Mouse (Mus musculus): ENCODE data around the gene Lrp4. TPM values are rescaled to one million over a fixed set of nuclear protein-coding genes. Genes with fewer than 3 reads are reported as not detected.

Lrp4 gene
- polyA plus RNA-seq, 1 experiment, result 4.5 TPM

GRCm38 (mm10) chr2:91455826-91456225 is 1.5 kb upstream of the Lrp4 start:
- Histone ChIP-seq H3K4me1 (ENCODE audit: control insufficient read depth, insufficient read depth, low read length) (no peaks in the 10 kb centered on the region; the same call in 1 of the 2 replicates), H3K4me3 (replicated peaks; ENCODE audit: control insufficient read depth, low read depth, low read length) (no peak overlapping the region), H3K27ac (ENCODE audit: control insufficient read depth, insufficient read depth, low read depth, low read length, poor library complexity) (no peak overlapping the region)
- WGBS, result 4% methylated on average over 4 of the region's 4 CpGs
- TF ChIP-seq POLR2A (IDR thresholded peaks at IDR 0.05; ENCODE audit: borderline replicate concordance, control insufficient read depth, low read depth, low read length) (no peak), CTCF (IDR thresholded peaks at IDR 0.05; ENCODE audit: control insufficient read depth, insufficient read depth, low read length) (no peak)

- TF ChIP-seq CTCF (IDR thresholded peaks at IDR 0.05; ENCODE audit: control insufficient read depth, insufficient read depth, low read length) (no peak), POLR2A (IDR thresholded peaks at IDR 0.05; ENCODE audit: borderline replicate concordance, control insufficient read depth, low read depth, low read length) (no peak)
- Histone ChIP-seq H3K4me1 (ENCODE audit: control insufficient read depth, insufficient read depth, low read length) (no peaks in the 10 kb centered on the region; the same call in 1 of the 2 replicates), H3K4me3 (replicated peaks; ENCODE audit: control insufficient read depth, low read depth, low read length) (no peak overlapping the region), H3K27ac (ENCODE audit: control insufficient read depth, insufficient read depth, low read depth, low read length, poor library complexity) (no peak overlapping the region)
- 42% methylated on average over 9 of the region's 9 CpGs for WGBS
Observed at GRCm38 (mm10) chr2:91456491-91457100, 715 bp upstream of the Lrp4 start.

DNA sequence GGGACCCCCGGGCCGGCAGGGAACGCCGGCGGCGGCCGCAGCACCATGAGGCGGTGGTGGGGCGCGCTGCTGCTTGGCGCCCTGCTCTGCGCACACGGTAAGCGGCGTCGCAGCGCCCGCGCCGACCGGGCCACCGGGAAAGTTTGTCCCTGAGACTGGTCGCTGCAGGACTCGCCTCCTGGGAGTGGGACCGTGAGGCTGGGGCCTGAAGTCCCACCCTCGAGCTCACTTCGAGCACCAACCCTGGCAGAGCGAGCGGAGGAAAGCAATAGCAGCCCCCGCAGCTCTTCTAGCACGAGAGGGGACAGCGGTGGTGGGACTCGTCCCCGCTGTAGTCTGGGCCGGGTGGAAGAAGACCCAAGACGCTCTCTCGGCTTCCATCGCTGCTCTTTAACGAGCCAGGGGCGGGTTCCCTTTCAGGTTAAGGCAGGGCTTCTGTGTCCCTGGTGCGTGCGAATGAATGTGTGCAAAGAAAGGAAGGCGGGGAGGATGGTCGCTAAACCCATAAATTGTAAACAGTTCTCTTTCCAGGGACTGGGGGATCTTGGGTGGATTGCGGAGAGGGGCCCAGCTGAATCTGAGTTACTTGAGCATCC is 443 bp downstream of the Lrp4 start:
- TF ChIP-seq CTCF (IDR thresholded peaks at IDR 0.05; ENCODE audit: control insufficient read depth, insufficient read depth, low read length), result no peak
- TF ChIP-seq POLR2A (IDR thresholded peaks at IDR 0.05; ENCODE audit: borderline replicate concordance, control insufficient read depth, low read depth, low read length), result no peak
- WGBS, result under 1% methylated on average over 45 of the region's 45 CpGs
- Histone ChIP-seq H3K4me3 (replicated peaks; ENCODE audit: control insufficient read depth, low read depth, low read length) (peak overlapping the region; percentile 35), H3K27ac (ENCODE audit: control insufficient read depth, insufficient read depth, low read depth, low read length, poor library complexity) (0 out of 2 replicates have a peak overlapping the region, but pooled peaks have one; percentile 10), H3K4me1 (ENCODE audit: control insufficient read depth, insufficient read depth, low read length) (no peaks in the 10 kb centered on the region; the same call in 1 of the 2 replicates)

GRCm38 (mm10) chr2:91458252-91458672 is 951 bp downstream of the Lrp4 start:
- no peak for TF ChIP-seq CTCF (IDR thresholded peaks at IDR 0.05; ENCODE audit: control insufficient read depth, insufficient read depth, low read length)
- TF ChIP-seq POLR2A (IDR thresholded peaks at IDR 0.05; ENCODE audit: borderline replicate concordance, control insufficient read depth, low read depth, low read length), result no peak
- Histone ChIP-seq H3K27ac (ENCODE audit: control insufficient read depth, insufficient read depth, low read depth, low read length, poor library complexity) (no peak overlapping the region), H3K4me1 (ENCODE audit: control insufficient read depth, insufficient read depth, low read length) (no peaks in the 10 kb centered on the region; the same call in 1 of the 2 replicates), H3K4me3 (replicated peaks; ENCODE audit: control insufficient read depth, low read depth, low read length) (no peak overlapping the region)
- WGBS, result under 1% methylated on average over 21 of the region's 21 CpGs

DNA sequence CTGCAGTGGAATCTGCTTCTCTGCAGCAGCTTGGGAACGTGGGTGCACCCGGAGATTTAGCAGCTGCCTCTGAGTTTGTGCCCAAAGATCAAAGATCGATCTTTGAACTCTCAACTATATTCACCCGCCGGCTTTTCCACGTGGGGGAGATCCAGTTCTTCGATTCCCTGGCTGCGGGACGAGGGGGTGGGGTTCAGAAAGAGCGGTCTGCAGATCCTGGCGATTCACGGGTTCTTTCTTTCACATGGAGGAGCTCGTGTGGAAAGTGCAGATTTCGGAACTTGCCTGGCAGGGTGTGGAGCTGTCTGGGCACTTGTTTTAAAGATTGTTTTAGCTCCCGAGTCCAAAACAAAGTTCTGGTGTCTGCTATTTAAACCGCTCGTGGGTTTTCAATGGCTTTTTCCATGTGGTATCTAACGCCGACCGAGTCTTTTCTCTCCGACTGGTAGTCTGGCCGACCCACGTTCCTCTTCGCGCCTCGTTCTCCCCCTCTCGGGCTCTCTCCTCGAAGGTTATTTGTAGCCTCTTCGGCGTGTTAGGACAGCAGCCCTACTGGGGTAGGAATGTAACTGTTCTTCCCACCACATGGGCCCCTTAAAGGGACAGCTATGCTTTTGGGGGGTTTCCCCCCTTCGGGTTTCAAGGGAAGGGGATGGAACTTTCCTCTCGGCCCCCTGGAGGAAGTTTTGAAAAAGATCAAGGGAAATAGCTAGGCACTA is 1.5 kb downstream of the Lrp4 start:
- TF ChIP-seq CTCF (IDR thresholded peaks at IDR 0.05; ENCODE audit: control insufficient read depth, insufficient read depth, low read length) (no peak), POLR2A (IDR thresholded peaks at IDR 0.05; ENCODE audit: borderline replicate concordance, control insufficient read depth, low read depth, low read length) (no peak)
- Histone ChIP-seq H3K4me1 (ENCODE audit: control insufficient read depth, insufficient read depth, low read length) (no peaks in the 10 kb centered on the region; the same call in 1 of the 2 replicates), H3K27ac (ENCODE audit: control insufficient read depth, insufficient read depth, low read depth, low read length, poor library complexity) (no peak overlapping the region; the same call in 1 of the 2 replicates), H3K4me3 (replicated peaks; ENCODE audit: control insufficient read depth, low read depth, low read length) (no peak overlapping the region)
- WGBS, result under 1% methylated on average over 32 of the region's 32 CpGs

DNA sequence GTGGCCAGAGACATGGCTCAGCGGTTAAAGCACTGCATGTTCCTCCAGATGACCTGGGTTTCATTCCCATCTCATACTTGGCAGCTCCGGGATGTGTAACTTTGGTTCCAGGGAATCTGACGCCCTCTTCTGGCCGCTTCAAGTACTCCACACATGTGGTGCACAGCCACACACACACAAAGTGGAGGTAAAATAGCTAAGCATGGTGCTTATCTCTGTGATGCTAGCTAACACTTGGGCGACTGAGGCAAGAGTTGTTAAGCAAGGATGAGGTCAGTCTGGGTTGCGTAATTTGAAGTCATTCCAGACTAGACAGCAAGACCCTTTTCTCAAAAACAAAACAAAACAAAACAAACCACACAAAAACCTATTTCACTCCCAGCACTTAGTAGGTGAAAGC is 2.8 kb downstream of the Lrp4 start:
- WGBS, result 72% methylated on average over 6 of the region's 6 CpGs
- Histone ChIP-seq H3K4me1 (ENCODE audit: control insufficient read depth, insufficient read depth, low read length) (no peaks in the 10 kb centered on the region; the same call in 1 of the 2 replicates), H3K27ac (ENCODE audit: control insufficient read depth, insufficient read depth, low read depth, low read length, poor library complexity) (no peak overlapping the region), H3K4me3 (replicated peaks; ENCODE audit: control insufficient read depth, low read depth, low read length) (no peak overlapping the region)
- no peak for TF ChIP-seq POLR2A (IDR thresholded peaks at IDR 0.05; ENCODE audit: borderline replicate concordance, control insufficient read depth, low read depth, low read length)

DNA sequence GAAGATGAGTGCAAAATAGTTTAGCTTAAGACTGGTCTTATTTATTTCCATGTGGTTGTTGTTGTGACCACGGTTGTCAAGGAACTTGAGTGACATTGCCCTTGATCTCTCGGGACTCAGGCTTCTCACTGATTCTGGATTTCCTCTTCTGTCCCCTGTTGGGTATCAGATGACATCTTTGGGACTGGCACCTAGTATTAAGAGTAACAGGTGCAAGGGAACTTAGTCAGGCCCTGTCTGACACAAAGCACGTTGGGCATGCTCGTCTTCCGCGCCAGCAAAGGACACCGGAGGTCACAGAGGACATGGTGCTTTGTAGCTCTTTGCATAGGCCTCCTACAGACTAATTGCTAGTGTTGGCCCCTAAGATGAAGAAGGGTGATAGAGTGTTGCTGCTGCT is 3.5 kb downstream of the Lrp4 start:
- TF ChIP-seq POLR2A (IDR thresholded peaks at IDR 0.05; ENCODE audit: borderline replicate concordance, control insufficient read depth, low read depth, low read length), result no peak
- TF ChIP-seq CTCF (IDR thresholded peaks at IDR 0.05; ENCODE audit: control insufficient read depth, insufficient read depth, low read length), result no peak
- Histone ChIP-seq H3K4me3 (replicated peaks; ENCODE audit: control insufficient read depth, low read depth, low read length) (no peak overlapping the region), H3K4me1 (ENCODE audit: control insufficient read depth, insufficient read depth, low read length) (no peaks in the 10 kb centered on the region; the same call in 1 of the 2 replicates), H3K27ac (ENCODE audit: control insufficient read depth, insufficient read depth, low read depth, low read length, poor library complexity) (no peak overlapping the region)
- WGBS, result 79% methylated on average over 7 of the region's 7 CpGs

- WGBS, result 84% methylated on average over 3 of the region's 3 CpGs
- Histone ChIP-seq H3K27ac (ENCODE audit: control insufficient read depth, insufficient read depth, low read depth, low read length, poor library complexity) (no peak overlapping the region), H3K4me3 (replicated peaks; ENCODE audit: control insufficient read depth, low read depth, low read length) (no peak overlapping the region), H3K4me1 (ENCODE audit: control insufficient read depth, insufficient read depth, low read length) (no peaks in the 10 kb centered on the region; the same call in 1 of the 2 replicates)
- TF ChIP-seq CTCF (IDR thresholded peaks at IDR 0.05; ENCODE audit: control insufficient read depth, insufficient read depth, low read length), result no peak
- no peak for TF ChIP-seq POLR2A (IDR thresholded peaks at IDR 0.05; ENCODE audit: borderline replicate concordance, control insufficient read depth, low read depth, low read length)
Observed at GRCm38 (mm10) chr2:91461341-91461740, 4.0 kb downstream of the Lrp4 start.
